Mouse (Mus musculus): ENCODE results near the gene Lrrc18. TPM values are rescaled to one million over a fixed set of nuclear protein-coding genes. Genes with fewer than 3 reads are reported as not detected.

Lrrc18 gene
- 0.26 and 0.28 TPM in 2 replicates for polyA plus RNA-seq (2015; fragmentation: Nextera tagmentation; extraction: Ambion mirVana)

GRCm38 (mm10) chr14:32991082-32991481 lies at the start of gene Lrrc18:
TSS of gene Lrrc18 (plus strand) at chr14:32991382.
- 86% methylated on average over 2 of the region's 2 CpGs for WGBS

DNA sequence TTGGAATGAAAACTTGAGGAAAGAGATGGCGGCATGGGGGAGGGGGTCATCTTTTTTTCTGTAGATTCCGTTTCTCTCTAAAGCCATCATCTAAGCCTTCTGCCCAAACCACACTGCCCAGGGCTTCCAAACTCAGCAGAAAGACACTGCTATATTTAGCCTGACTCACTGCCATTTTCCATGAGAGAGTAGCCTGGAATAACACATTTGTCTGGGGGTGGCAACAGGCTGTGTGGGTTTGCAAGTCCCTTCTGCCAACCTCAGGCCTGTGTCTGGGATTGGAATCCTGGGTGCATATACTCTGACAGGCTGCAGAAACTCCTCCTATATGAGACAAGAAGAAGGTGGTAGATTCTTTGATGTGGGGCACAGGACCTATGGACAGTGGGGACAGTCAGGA lies 43.7 kb upstream of the Lrrc18 start:
- Histone ChIP-seq H3K4me3 (ENCODE audit: low read length) (no peak overlapping the region), H3K4me1 (ENCODE audit: control insufficient read depth, insufficient read depth, low read length) (peaks cover 17% of the 10 kb centered on the region), H3K9ac (ENCODE audit: low read length) (no peak overlapping the region), H3K4me2 (ENCODE audit: low read depth, low read length) (no peak overlapping the region), H3K27ac (ENCODE audit: low read length) (no peak overlapping the region), H3K9me3 (replicated peaks; ENCODE audit: control insufficient read depth, low read length) (no peaks in the 10 kb centered on the region), H3K27me3 (ENCODE audit: control insufficient read depth, insufficient read depth, low read length) (no peaks in the 10 kb centered on the region), H3K36me3 (ENCODE audit: control insufficient read depth, insufficient read depth) (no peaks in the 10 kb centered on the region)
- WGBS = 68% methylated on average over 2 of the region's 2 CpGs
- no peak for ATAC-seq (replicated peaks; ENCODE audit: extremely low read depth, insufficient read depth, low FRiP score)

More at GRCm38 (mm10) chr14:32991082-32991481, at the start of gene Lrrc18:
- no peaks in the 10 kb centered on the region for H3K36me3 ChIP-seq (ENCODE audit: control insufficient read depth, insufficient read depth)
- H3K4me2 ChIP-seq (ENCODE audit: low read depth, low read length) = no peak within 1 kb of the TSS
- peaks cover 12% of the 10 kb centered on the region for H3K4me1 ChIP-seq (ENCODE audit: control insufficient read depth, insufficient read depth, low read length)
- no peaks in the 10 kb centered on the region for H3K27me3 ChIP-seq (ENCODE audit: control insufficient read depth, insufficient read depth, low read length)
- no peak for ATAC-seq (replicated peaks; ENCODE audit: extremely low read depth, insufficient read depth, low FRiP score)
- H3K4me3 ChIP-seq (ENCODE audit: low read length) = no peak within 1 kb of the TSS
- no peaks in the 10 kb centered on the region for H3K9me3 ChIP-seq (replicated peaks; ENCODE audit: control insufficient read depth, low read length)
- no peak within 1 kb of the TSS for H3K9ac ChIP-seq (ENCODE audit: low read length)
- no peak within 1 kb of the TSS for H3K27ac ChIP-seq (ENCODE audit: low read length)

DNA sequence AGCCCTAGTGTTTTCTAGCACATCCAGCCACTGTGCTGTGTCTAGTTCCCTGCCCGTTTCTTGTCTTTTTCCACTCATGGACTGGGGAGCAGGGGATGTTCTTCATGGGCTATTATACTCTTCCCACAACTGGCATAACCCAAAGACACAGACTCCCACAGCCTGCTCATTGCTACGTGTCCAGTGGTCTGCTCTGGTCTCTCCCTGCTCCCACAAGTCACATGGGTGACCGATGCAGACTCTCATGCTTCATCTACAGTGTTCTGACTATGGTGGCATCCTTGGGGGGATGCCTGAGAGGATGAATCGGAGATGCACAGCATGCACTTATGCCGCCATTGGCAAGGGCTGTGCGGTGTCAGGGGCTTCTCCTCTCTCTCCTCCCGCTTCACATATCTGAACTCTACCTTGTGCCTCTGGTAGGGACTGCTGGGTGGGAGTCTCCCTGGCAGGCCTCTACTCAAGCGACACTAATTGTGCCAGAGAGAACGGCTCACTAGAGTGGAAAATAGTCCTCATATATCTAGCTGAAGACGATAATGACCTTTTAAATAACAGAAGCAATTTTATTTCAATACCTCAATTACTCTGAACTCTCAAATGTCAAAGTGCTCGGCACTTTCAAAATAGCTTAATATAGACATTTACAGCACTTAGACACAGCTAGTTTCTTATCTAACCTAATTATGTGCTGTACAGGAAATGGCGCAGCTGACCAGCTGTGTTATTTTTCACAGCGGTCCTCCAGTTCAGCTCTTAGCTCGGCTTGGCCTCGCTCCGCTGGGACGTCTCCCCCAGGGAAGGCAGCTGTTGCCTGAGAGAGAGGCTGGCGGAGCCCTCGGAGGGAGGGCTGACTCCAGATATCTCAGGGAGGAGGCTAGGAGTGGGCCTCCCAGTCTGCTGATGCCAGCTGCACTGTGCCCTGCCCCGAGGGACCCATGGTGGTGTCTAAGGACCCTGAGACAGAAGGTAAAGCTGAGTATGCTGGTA lies 40.6 kb upstream of the Lrrc18 start:
- WGBS = 37% methylated on average over 20 of the region's 20 CpGs
- H3K4me2 ChIP-seq (ENCODE audit: low read depth, low read length) = peak overlapping the region; percentile 40
- no peaks in the 10 kb centered on the region for H3K9me3 ChIP-seq (replicated peaks; ENCODE audit: control insufficient read depth, low read length)

GRCm38 (mm10) chr14:32956486-32956885 lies 34.7 kb upstream of the Lrrc18 start:
- Histone ChIP-seq H3K36me3 (ENCODE audit: control insufficient read depth, insufficient read depth) (no peaks in the 10 kb centered on the region), H3K27me3 (ENCODE audit: control insufficient read depth, insufficient read depth, low read length) (no peaks in the 10 kb centered on the region), H3K4me2 (ENCODE audit: low read depth, low read length) (peak overlapping the region; percentile 13; the same call in 1 of the 2 replicates), H3K9me3 (replicated peaks; ENCODE audit: control insufficient read depth, low read length) (no peaks in the 10 kb centered on the region), H3K9ac (ENCODE audit: low read length) (no peak overlapping the region), H3K4me3 (ENCODE audit: low read length) (no peak overlapping the region), H3K4me1 (ENCODE audit: control insufficient read depth, insufficient read depth, low read length) (peaks cover 46% of the 10 kb centered on the region), H3K27ac (ENCODE audit: low read length) (peak overlapping the region; percentile 89)
- peak; percentile 97 for ATAC-seq (replicated peaks; ENCODE audit: extremely low read depth, insufficient read depth, low FRiP score)
- 23% methylated on average over 8 of the region's 8 CpGs for WGBS

More for the DNA sequence above, 40.6 kb upstream of the Lrrc18 start:
- Histone ChIP-seq H3K27me3 (ENCODE audit: control insufficient read depth, insufficient read depth, low read length) (no peaks in the 10 kb centered on the region), H3K36me3 (ENCODE audit: control insufficient read depth, insufficient read depth) (no peaks in the 10 kb centered on the region), H3K4me1 (ENCODE audit: control insufficient read depth, insufficient read depth, low read length) (peaks cover 21% of the 10 kb centered on the region), H3K27ac (ENCODE audit: low read length) (peak overlapping the region; percentile 80), H3K4me3 (ENCODE audit: low read length) (no peak overlapping the region), H3K9ac (ENCODE audit: low read length) (peak overlapping the region; percentile 28; the same call in 1 of the 2 replicates)
- ATAC-seq (replicated peaks; ENCODE audit: extremely low read depth, insufficient read depth, low FRiP score) = peak; percentile 77

DNA sequence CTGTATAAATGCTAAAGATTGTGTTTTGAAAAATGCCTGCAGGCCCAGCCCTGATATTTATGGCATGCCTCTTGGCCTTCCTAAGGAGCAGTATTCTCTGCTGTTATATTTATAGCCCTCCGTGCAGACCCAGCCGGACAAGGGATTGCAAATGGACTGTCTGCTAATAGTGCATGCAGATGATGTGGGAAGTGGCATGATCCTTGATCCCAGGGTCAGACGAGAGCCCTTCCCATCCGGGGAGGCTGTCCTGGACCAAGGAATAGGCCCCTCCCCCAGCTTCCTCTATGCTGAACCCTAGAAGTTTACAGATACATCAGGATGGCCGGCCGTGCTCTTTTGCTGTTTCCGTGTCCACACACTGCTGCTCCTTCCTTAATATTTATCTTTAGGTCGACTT lies 32.5 kb upstream of the Lrrc18 start:
- 41% methylated on average over 8 of the region's 8 CpGs for WGBS

GRCm38 (mm10) chr14:32960481-32960880 lies 30.7 kb upstream of the Lrrc18 start:
- Histone ChIP-seq H3K4me3 (ENCODE audit: low read length) (no peak overlapping the region), H3K9ac (ENCODE audit: low read length) (no peak overlapping the region), H3K27ac (ENCODE audit: low read length) (no peak overlapping the region), H3K36me3 (ENCODE audit: control insufficient read depth, insufficient read depth) (no peaks in the 10 kb centered on the region), H3K4me1 (ENCODE audit: control insufficient read depth, insufficient read depth, low read length) (peaks cover 51% of the 10 kb centered on the region), H3K4me2 (ENCODE audit: low read depth, low read length) (no peak overlapping the region), H3K9me3 (replicated peaks; ENCODE audit: control insufficient read depth, low read length) (no peaks in the 10 kb centered on the region), H3K27me3 (ENCODE audit: control insufficient read depth, insufficient read depth, low read length) (no peaks in the 10 kb centered on the region)
- WGBS = 39% methylated on average over 5 of the region's 5 CpGs
- ATAC-seq (replicated peaks; ENCODE audit: extremely low read depth, insufficient read depth, low FRiP score) = no peak

More for the DNA sequence above, 32.5 kb upstream of the Lrrc18 start:
- peaks cover 54% of the 10 kb centered on the region for H3K4me1 ChIP-seq (ENCODE audit: control insufficient read depth, insufficient read depth, low read length)
- 0 out of 2 replicates have a peak, but pooled peaks have one; percentile 24 for ATAC-seq (replicated peaks; ENCODE audit: extremely low read depth, insufficient read depth, low FRiP score)
- no peaks in the 10 kb centered on the region for H3K9me3 ChIP-seq (replicated peaks; ENCODE audit: control insufficient read depth, low read length)
- no peaks in the 10 kb centered on the region for H3K36me3 ChIP-seq (ENCODE audit: control insufficient read depth, insufficient read depth)
- H3K27ac ChIP-seq (ENCODE audit: low read length) = peak overlapping the region; percentile 70
- no peak overlapping the region for H3K4me3 ChIP-seq (ENCODE audit: low read length)
- 0 out of 2 replicates have a peak overlapping the region, but pooled peaks have one; percentile 6 for H3K4me2 ChIP-seq (ENCODE audit: low read depth, low read length)
- H3K9ac ChIP-seq (ENCODE audit: low read length) = no peak overlapping the region
- H3K27me3 ChIP-seq (ENCODE audit: control insufficient read depth, insufficient read depth, low read length) = no peaks in the 10 kb centered on the region

- WGBS = 82% methylated on average over 10 of the region's 10 CpGs
- H3K4me2 ChIP-seq (ENCODE audit: low read depth, low read length) = no peak overlapping the region
- no peaks in the 10 kb centered on the region for H3K27me3 ChIP-seq (ENCODE audit: control insufficient read depth, insufficient read depth, low read length)
- ATAC-seq (replicated peaks; ENCODE audit: extremely low read depth, insufficient read depth, low FRiP score) = no peak
- H3K27ac ChIP-seq (ENCODE audit: low read length) = no peak overlapping the region
- peaks cover 12% of the 10 kb centered on the region for H3K4me1 ChIP-seq (ENCODE audit: control insufficient read depth, insufficient read depth, low read length)
- H3K9ac ChIP-seq (ENCODE audit: low read length) = no peak overlapping the region
- H3K4me3 ChIP-seq (ENCODE audit: low read length) = no peak overlapping the region
- no peaks in the 10 kb centered on the region for H3K36me3 ChIP-seq (ENCODE audit: control insufficient read depth, insufficient read depth)
- H3K9me3 ChIP-seq (replicated peaks; ENCODE audit: control insufficient read depth, low read length) = no peaks in the 10 kb centered on the region
Measured at GRCm38 (mm10) chr14:32964742-32965141, 26.4 kb upstream of the Lrrc18 start.

DNA sequence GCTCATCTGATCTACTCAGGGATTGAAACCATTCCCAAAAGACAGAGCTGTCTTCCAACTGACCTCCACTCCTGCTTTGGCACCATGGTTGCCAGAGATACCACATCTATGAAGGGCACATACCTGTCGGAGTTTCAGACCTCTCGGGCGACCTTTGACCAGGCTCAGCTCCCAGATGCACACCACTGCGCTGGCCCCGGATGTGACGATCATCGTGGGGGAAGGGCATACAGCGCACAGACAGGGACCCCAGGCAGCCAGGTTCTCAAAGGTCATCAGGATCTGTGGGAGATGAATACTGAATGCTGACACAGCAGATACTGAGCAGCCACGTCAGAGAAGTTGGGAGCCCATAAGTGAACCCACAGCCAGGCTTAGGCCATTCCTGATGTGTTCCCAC lies 20.5 kb upstream of the Lrrc18 start:
- ATAC-seq (replicated peaks; ENCODE audit: extremely low read depth, insufficient read depth, low FRiP score) = no peak; the same call in 1 of the 2 replicates
- no peaks in the 10 kb centered on the region for H3K4me1 ChIP-seq (ENCODE audit: control insufficient read depth, insufficient read depth, low read length)
- no peak overlapping the region for H3K4me3 ChIP-seq (ENCODE audit: low read length)
- H3K9me3 ChIP-seq (replicated peaks; ENCODE audit: control insufficient read depth, low read length) = no peaks in the 10 kb centered on the region
- no peaks in the 10 kb centered on the region for H3K36me3 ChIP-seq (ENCODE audit: control insufficient read depth, insufficient read depth)
- WGBS = 75% methylated on average over 9 of the region's 9 CpGs
- no peak overlapping the region for H3K9ac ChIP-seq (ENCODE audit: low read length)
- H3K27me3 ChIP-seq (ENCODE audit: control insufficient read depth, insufficient read depth, low read length) = no peaks in the 10 kb centered on the region
- H3K27ac ChIP-seq (ENCODE audit: low read length) = no peak overlapping the region
- no peak overlapping the region for H3K4me2 ChIP-seq (ENCODE audit: low read depth, low read length)

DNA sequence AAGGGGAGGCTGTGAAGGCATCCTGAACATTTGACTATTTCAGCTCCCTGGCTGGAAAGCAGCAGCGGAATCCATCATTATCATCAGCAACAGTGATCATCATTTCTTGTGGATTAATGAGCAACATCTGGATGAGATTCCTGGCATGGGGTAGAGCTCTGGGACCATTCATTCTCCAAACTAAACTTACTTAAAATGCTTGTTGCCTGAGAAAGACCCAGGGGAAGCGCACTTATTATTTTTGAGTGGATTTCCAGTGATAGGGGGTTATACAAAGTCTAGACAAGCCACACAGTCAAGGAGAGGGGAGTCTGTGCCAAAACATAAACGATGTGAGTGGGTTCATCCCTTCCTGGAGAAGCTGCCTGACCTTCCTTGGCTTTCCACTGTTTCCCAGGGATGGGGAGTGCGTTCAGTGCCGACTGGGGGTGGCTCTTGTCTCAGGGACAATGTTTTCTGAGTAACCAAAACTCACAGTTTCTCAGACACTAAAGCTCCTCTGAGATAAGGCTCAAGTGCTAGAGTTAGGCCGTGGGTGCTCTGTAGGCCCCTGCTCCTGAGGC lies 6.9 kb upstream of the Lrrc18 start:
- H3K4me2 ChIP-seq (ENCODE audit: low read depth, low read length) = no peak overlapping the region
- peak; percentile 37; the same call in 1 of the 2 replicates for ATAC-seq (replicated peaks; ENCODE audit: extremely low read depth, insufficient read depth, low FRiP score)
- H3K9ac ChIP-seq (ENCODE audit: low read length) = no peak overlapping the region
- H3K36me3 ChIP-seq (ENCODE audit: control insufficient read depth, insufficient read depth) = no peaks in the 10 kb centered on the region
- no peaks in the 10 kb centered on the region for H3K9me3 ChIP-seq (replicated peaks; ENCODE audit: control insufficient read depth, low read length)
- H3K27me3 ChIP-seq (ENCODE audit: control insufficient read depth, insufficient read depth, low read length) = no peaks in the 10 kb centered on the region
- H3K27ac ChIP-seq (ENCODE audit: low read length) = no peak overlapping the region
- no peak overlapping the region for H3K4me3 ChIP-seq (ENCODE audit: low read length)
- 49% methylated on average over 6 of the region's 6 CpGs for WGBS
- peaks cover 4% of the 10 kb centered on the region; the same call in 1 of the 2 replicates for H3K4me1 ChIP-seq (ENCODE audit: control insufficient read depth, insufficient read depth, low read length)

Data from heart, embryonic 16.5 days (tissue).